Mouse (Mus musculus): ENCODE measurements at regions not wholly inside any gene's neighbourhood (a gene's known extent, or its start where the extent isn't known, plus 50 kb on each side); places are given as distances from the start of the nearest gene placed in this dataset.

GRCm38 (mm10) chr3:125306675-125307074 is 97.2 kb upstream of the Ndst4 start:
- H3K27me3 ChIP-seq (ENCODE audit: control insufficient read depth, insufficient read depth, insufficient read length), result no peaks in the 10 kb centered on the region
- H3K79me2 ChIP-seq (ENCODE audit: control insufficient read depth, insufficient read depth), result no peaks in the 10 kb centered on the region
- H3ac ChIP-seq (ENCODE audit: control insufficient read depth, insufficient read length, low read depth), result no peak overlapping the region
- H3K79me3 ChIP-seq (ENCODE audit: low read depth), result no peaks in the 10 kb centered on the region
- H3K4me3 ChIP-seq (ENCODE audit: insufficient read depth, poor library complexity, severe bottlenecking), result no peak overlapping the region
- H3K36me3 ChIP-seq (ENCODE audit: control insufficient read depth, insufficient read depth), result no peaks in the 10 kb centered on the region
- no peak for TF ChIP-seq MYOD1 (IDR thresholded peaks at IDR 0.05; ENCODE audit: control insufficient read depth, insufficient read length, low read depth)
- no peak for TF ChIP-seq MAX (IDR thresholded peaks at IDR 0.05)
- TF ChIP-seq FOSL1 (IDR thresholded peaks at IDR 0.05; ENCODE audit: insufficient read depth, low read length, poor library complexity, severe bottlenecking), result no peak
- TF ChIP-seq CTCF (IDR thresholded peaks at IDR 0.05; ENCODE audit: control insufficient read depth, insufficient read depth, insufficient read length), result no peak
- no peak for TF ChIP-seq USF1 (IDR thresholded peaks at IDR 0.05; ENCODE audit: low read depth)
- TF ChIP-seq CEBPB (IDR thresholded peaks at IDR 0.05; ENCODE audit: low read depth), result no peak
- TF ChIP-seq MYOG (IDR thresholded peaks at IDR 0.05; ENCODE audit: control insufficient read depth, extremely low read depth, insufficient read length), result no peak

GRCm38 (mm10) chr3:125327079-125327478 is 76.8 kb upstream of the Ndst4 start:
- TF ChIP-seq MAX (IDR thresholded peaks at IDR 0.05) (no peak), MYOD1 (IDR thresholded peaks at IDR 0.05; ENCODE audit: control insufficient read depth, insufficient read length, low read depth) (no peak), CTCF (IDR thresholded peaks at IDR 0.05; ENCODE audit: control insufficient read depth, insufficient read depth, insufficient read length) (no peak), MYOG (IDR thresholded peaks at IDR 0.05; ENCODE audit: control insufficient read depth, extremely low read depth, insufficient read length) (no peak), FOSL1 (IDR thresholded peaks at IDR 0.05; ENCODE audit: insufficient read depth, low read length, poor library complexity, severe bottlenecking) (no peak), USF1 (IDR thresholded peaks at IDR 0.05; ENCODE audit: low read depth) (no peak), CEBPB (IDR thresholded peaks at IDR 0.05; ENCODE audit: low read depth) (no peak)
- H3K4me3 ChIP-seq (ENCODE audit: insufficient read depth, poor library complexity, severe bottlenecking), result no peak overlapping the region

GRCm38 (mm10) chr3:125337423-125337822 is 66.5 kb upstream of the Ndst4 start:
- Histone ChIP-seq H3K27me3 (ENCODE audit: control insufficient read depth, insufficient read depth, insufficient read length) (no peaks in the 10 kb centered on the region), H3ac (ENCODE audit: control insufficient read depth, insufficient read length, low read depth) (no peak overlapping the region), H3K79me2 (ENCODE audit: control insufficient read depth, insufficient read depth) (no peaks in the 10 kb centered on the region), H3K79me3 (ENCODE audit: low read depth) (no peaks in the 10 kb centered on the region), H3K36me3 (ENCODE audit: control insufficient read depth, insufficient read depth) (no peaks in the 10 kb centered on the region), H3K4me3 (ENCODE audit: insufficient read depth, poor library complexity, severe bottlenecking) (no peak overlapping the region)
- TF ChIP-seq MYOD1 (IDR thresholded peaks at IDR 0.05; ENCODE audit: control insufficient read depth, insufficient read length, low read depth) (peak; percentile 87), CTCF (IDR thresholded peaks at IDR 0.05; ENCODE audit: control insufficient read depth, insufficient read depth, insufficient read length) (no peak)

More at GRCm38 (mm10) chr3:125327079-125327478, 76.8 kb upstream of the Ndst4 start:
- H3K27me3 ChIP-seq (ENCODE audit: control insufficient read depth, insufficient read depth, insufficient read length), result no peaks in the 10 kb centered on the region
- no peaks in the 10 kb centered on the region for H3K79me2 ChIP-seq (ENCODE audit: control insufficient read depth, insufficient read depth)
- no peaks in the 10 kb centered on the region for H3K36me3 ChIP-seq (ENCODE audit: control insufficient read depth, insufficient read depth)
- H3K79me3 ChIP-seq (ENCODE audit: low read depth), result no peaks in the 10 kb centered on the region
- H3ac ChIP-seq (ENCODE audit: control insufficient read depth, insufficient read length, low read depth), result no peak overlapping the region

GRCm38 (mm10) chr3:125338178-125338692 is 65.6 kb upstream of the Ndst4 start:
- H3K27me3 ChIP-seq (ENCODE audit: control insufficient read depth, insufficient read depth, insufficient read length), result no peaks in the 10 kb centered on the region
- no peak overlapping the region for H3K4me3 ChIP-seq (ENCODE audit: insufficient read depth, poor library complexity, severe bottlenecking)
- H3ac ChIP-seq (ENCODE audit: control insufficient read depth, insufficient read length, low read depth), result no peak overlapping the region
- H3K79me2 ChIP-seq (ENCODE audit: control insufficient read depth, insufficient read depth), result no peaks in the 10 kb centered on the region
- no peaks in the 10 kb centered on the region for H3K79me3 ChIP-seq (ENCODE audit: low read depth)
- TF ChIP-seq CTCF (IDR thresholded peaks at IDR 0.05; ENCODE audit: control insufficient read depth, insufficient read depth, insufficient read length) (no peak), MAX (IDR thresholded peaks at IDR 0.05) (no peak), MYOG (IDR thresholded peaks at IDR 0.05; ENCODE audit: control insufficient read depth, extremely low read depth, insufficient read length) (no peak), MYOD1 (IDR thresholded peaks at IDR 0.05; ENCODE audit: control insufficient read depth, insufficient read length, low read depth) (no peak), FOSL1 (IDR thresholded peaks at IDR 0.05; ENCODE audit: insufficient read depth, low read length, poor library complexity, severe bottlenecking) (no peak)
- no peaks in the 10 kb centered on the region for H3K36me3 ChIP-seq (ENCODE audit: control insufficient read depth, insufficient read depth)

Measured in C2C12 (cell line).